Mouse (Mus musculus) testis, adult 2 months (tissue): ENCODE results near the gene Fat2.

Experiments used
- CTCF ChIP-seq: fragments of 200-500 bp; IDR thresholded peaks from 2 replicates; pipeline ENCODE4 v1.5.1; 2012; ENCODE audit warnings: low read depth, mild to moderate bottlenecking, inconsistent platforms, low read length, moderate library complexity; ENCODE audit not compliant: control insufficient read depth, insufficient read depth, insufficient replicate concordance
- POLR2A ChIP-seq: fragments of 200-500 bp; IDR thresholded peaks from 2 replicates; pipeline ENCODE4 v1.6.1; 2012; ENCODE audit warnings: low read depth, mild to moderate bottlenecking, inconsistent platforms, low read length, moderate library complexity; ENCODE audit not compliant: control insufficient read depth

GRCm38 (mm10) chr11:55365840-55366239 is 29.5 kb upstream of the Fat2 start:
- no peak for TF ChIP-seq CTCF
- no peak for TF ChIP-seq POLR2A
